Mouse (Mus musculus) MEL (cell line): ENCODE results near the gene Tmem80. TPM values are rescaled to one million over a fixed set of nuclear protein-coding genes. Genes with fewer than 3 reads are reported as not detected.

Experiments
- DNase-seq: peaks from one replicate; pipeline ENCODE4 v3.0.0; 2011; ENCODE audit warnings: low read depth, low spot score
- H3K27ac ChIP-seq: 2 replicates; pipeline ENCODE4 v1.5.1; 2012; ENCODE audit warnings: low read depth, mild to moderate bottlenecking, control low read depth, low read length, moderate library complexity; ENCODE audit not compliant: control insufficient read depth
- H3K27me3 ChIP-seq, 2 experiments: fragments of 150-350 bp in 1 of 2; sonication (generic) in 1 of 2; 2 replicates each; pipeline ENCODE4 v1.6.1; 2012; ENCODE audit warnings: low read length in 2 of 2, mild to moderate bottlenecking in 2 of 2, improper control_type of control experiment in 1 of 2, moderate library complexity in 1 of 2; ENCODE audit not compliant: insufficient read depth in 2 of 2, control insufficient read depth in 1 of 2
- H3K36me3 ChIP-seq, 2 experiments: 2 replicates each; pipeline ENCODE4 v1.6.1; 2012 to 2014; ENCODE audit warnings: low read length in 2 of 2, improper control_type of control experiment in 1 of 2, inconsistent platforms in 1 of 2, mild to moderate bottlenecking in 1 of 2; ENCODE audit not compliant: insufficient read depth in 2 of 2, control insufficient read depth in 1 of 2
- H3K4me1 ChIP-seq, 2 experiments: fragments of 150-350 bp in 1 of 2; sonication (generic) in 1 of 2; 2 replicates each; pipeline ENCODE4 v1.6.1; 2012; ENCODE audit warnings: low read length in 2 of 2, improper control_type of control experiment in 1 of 2, mild to moderate bottlenecking in 1 of 2; ENCODE audit not compliant: insufficient read depth in 2 of 2, control insufficient read depth in 1 of 2
- H3K4me3 ChIP-seq, 2 experiments: fragments of 150-350 bp in 1 of 2; sonication (generic) in 1 of 2; 2 replicates each; pipeline ENCODE4 v1.5.1; 2012; ENCODE audit warnings: low read depth in 2 of 2, low read length in 2 of 2, mild to moderate bottlenecking in 2 of 2, moderate library complexity in 2 of 2, control low read depth in 1 of 2, improper control_type of control experiment in 1 of 2; ENCODE audit not compliant: control insufficient read depth in 1 of 2, insufficient read depth in 1 of 2
- H3K79me2 ChIP-seq: 2 replicates; pipeline ENCODE4 v1.6.1; 2012; ENCODE audit warnings: mild to moderate bottlenecking, low read length, moderate library complexity; ENCODE audit not compliant: control insufficient read depth, poor library complexity, insufficient read depth
- H3K9ac ChIP-seq: 2 replicates; pipeline ENCODE4 v1.6.1; 2012; ENCODE audit warnings: low read depth, mild to moderate bottlenecking, control low read depth, low read length, moderate library complexity; ENCODE audit not compliant: control insufficient read depth, poor library complexity, severe bottlenecking
- H3K9me3 ChIP-seq: fragments of 150-350 bp; sonication (generic); replicated peaks from 2 replicates; pipeline ENCODE4 v1.6.1; 2012; ENCODE audit warnings: mild to moderate bottlenecking, low read length, improper control_type of control experiment, moderate library complexity; ENCODE audit not compliant: insufficient read depth
- BHLHE40 ChIP-seq: IDR thresholded peaks from 2 replicates; pipeline ENCODE4 v1.6.1; 2012; ENCODE audit warnings: low read depth, mild to moderate bottlenecking, inconsistent platforms, low read length, improper control_type of control experiment, borderline replicate concordance
- HCFC1 ChIP-seq: IDR thresholded peaks from 2 replicates; pipeline ENCODE4 v1.6.1; 2012; ENCODE audit warnings: low read depth, mild to moderate bottlenecking, inconsistent platforms, low read length, improper control_type of control experiment, moderate library complexity
- JUND ChIP-seq: IDR thresholded peaks from 2 replicates; pipeline ENCODE4 v1.6.1; 2011; ENCODE audit warnings: low read depth, mild to moderate bottlenecking, improper control_type of control experiment, low read length
- MAFK ChIP-seq: IDR thresholded peaks from 2 replicates; pipeline ENCODE4 v1.6.1; 2011; ENCODE audit warnings: low read depth, mild to moderate bottlenecking, low read length, improper control_type of control experiment, borderline replicate concordance
- MAX ChIP-seq: IDR thresholded peaks from 2 replicates; pipeline ENCODE4 v1.6.1; 2011; ENCODE audit warnings: low read length, improper control_type of control experiment
- MEF2A ChIP-seq: IDR thresholded peaks from 2 replicates; pipeline ENCODE4 v1.6.1; 2014; ENCODE audit warnings: low read depth, mild to moderate bottlenecking, inconsistent platforms, low read length, improper control_type of control experiment; ENCODE audit not compliant: poor library complexity, insufficient replicate concordance, severe bottlenecking; ENCODE audit errors: extremely low read depth
- MXI1 ChIP-seq: IDR thresholded peaks from 2 replicates; pipeline ENCODE4 v1.6.1; 2011; ENCODE audit warnings: mild to moderate bottlenecking, low read depth, low read length, improper control_type of control experiment
- MYC ChIP-seq: IDR thresholded peaks from 2 replicates; pipeline ENCODE4 v1.6.1; 2011; ENCODE audit warnings: low read depth, mild to moderate bottlenecking, low read length, improper control_type of control experiment, moderate library complexity
- POLR2AphosphoS2 ChIP-seq: IDR thresholded peaks from 2 replicates; pipeline ENCODE4 v1.6.1; 2011; ENCODE audit warnings: low read length, improper control_type of control experiment
- RCOR1 ChIP-seq: IDR thresholded peaks from 2 replicates; pipeline ENCODE4 v1.6.1; 2012; ENCODE audit warnings: low read depth, mild to moderate bottlenecking, inconsistent platforms, low read length, improper control_type of control experiment
- SIN3A ChIP-seq: IDR thresholded peaks from 2 replicates; pipeline ENCODE4 v1.6.1; 2012; ENCODE audit warnings: low read length, improper control_type of control experiment, inconsistent platforms
- UBTF ChIP-seq: IDR thresholded peaks from 2 replicates; pipeline ENCODE4 v1.6.1; 2012; ENCODE audit warnings: low read depth, mild to moderate bottlenecking, inconsistent platforms, low read length, improper control_type of control experiment, moderate library complexity, borderline replicate concordance; ENCODE audit not compliant: insufficient read depth
- USF1 ChIP-seq: IDR thresholded peaks from 2 replicates; pipeline ENCODE4 v1.6.1; 2014; ENCODE audit warnings: low read depth, mild to moderate bottlenecking, inconsistent platforms, low read length, improper control_type of control experiment, moderate library complexity
- ZNF384 ChIP-seq: IDR thresholded peaks from 2 replicates; pipeline ENCODE4 v1.6.1; 2012; ENCODE audit warnings: low read depth, mild to moderate bottlenecking, inconsistent platforms, low read length, improper control_type of control experiment
- polyA plus RNA-seq, 2 experiments: library from polyadenylated mRNA; stranded (reverse) in 1 of 2; unstranded in 1 of 2; fragments of >175 nt in 1 of 2; fragments of >200 nt in 1 of 2; gene quantifications; 2 replicates each; pipeline versions ENCODE4 v1.2.1 to v1.2.4; 2012; ENCODE audit warnings: low replicate concordance in 2 of 2, low read depth in 1 of 2; ENCODE audit not compliant: insufficient read length in 2 of 2, insufficient read depth in 1 of 2, missing spikeins in 1 of 2
- total RNA-seq: library from RNA; depleted of rRNA; stranded (reverse); fragments of 300-350 nt; gene quantifications from 2 replicates; pipeline ENCODE4 v1.2.3, GENCODE M21; 2012

The Tmem80 gene
- total and polyA plus RNA-seq, 3 experiments, result 12.3 to 27.7 TPM; not detected in 1

DNA sequence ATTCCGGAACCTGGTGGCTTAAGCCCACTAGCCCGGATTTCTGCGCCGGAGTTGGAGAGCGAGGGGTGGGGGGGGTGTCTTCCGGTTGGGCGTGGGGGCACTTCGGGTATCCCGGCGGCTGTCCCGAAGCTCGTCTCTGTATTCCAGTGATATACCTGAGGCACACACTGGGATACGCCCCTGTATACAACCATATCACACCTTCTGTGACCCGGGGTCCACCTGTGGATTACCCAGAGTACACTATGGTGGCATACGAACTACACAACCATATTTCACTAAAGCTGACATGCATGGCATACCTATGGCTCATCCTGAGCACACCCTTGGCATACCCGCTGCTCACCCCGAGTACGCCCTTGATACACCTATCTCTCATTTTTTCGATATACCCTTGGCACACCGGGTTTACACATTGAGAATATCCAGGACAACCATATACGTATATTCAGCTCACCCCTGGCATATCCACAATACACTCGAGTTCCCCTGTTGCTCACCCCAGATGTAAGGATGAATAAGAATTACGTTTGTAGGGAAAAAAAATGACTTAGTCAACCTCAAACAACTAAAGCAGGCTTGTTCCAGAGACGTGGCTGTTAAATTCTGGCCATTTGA is 943 bp downstream of the Tmem80 start:
- peak overlapping the region; percentile 92 for H3K9ac ChIP-seq

DNA sequence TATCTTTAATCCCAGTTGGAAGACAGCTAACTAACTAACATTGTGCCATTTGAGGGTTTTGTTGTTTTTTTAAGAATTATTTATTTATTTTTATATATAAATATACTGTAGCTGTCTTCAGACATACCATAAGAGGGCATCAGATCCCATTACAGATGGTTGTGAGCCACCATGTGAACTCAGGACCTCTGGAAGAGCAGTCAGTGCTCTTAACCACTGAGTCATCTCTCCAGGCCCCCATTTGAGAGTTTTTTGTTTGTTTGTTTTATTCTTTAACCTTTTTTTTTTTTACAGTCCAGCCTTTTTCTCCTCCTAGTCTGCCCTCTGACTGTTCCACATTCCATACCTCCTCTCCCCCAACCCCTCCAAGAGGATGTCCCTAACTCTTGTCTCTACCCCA is 3.2 kb downstream of the Tmem80 start:
- TF ChIP-seq MEF2A (no peak), UBTF (no peak)
- Histone ChIP-seq H3K27ac (no peak overlapping the region), H3K4me1 (peaks cover 4 to 19% of the 10 kb centered on the region in 2 experiments; a peak in 3 of 4 replicates), H3K9me3 (no peaks in the 10 kb centered on the region), H3K9ac (no peak overlapping the region), H3K4me3 (no peak overlapping the region), H3K36me3 (peaks cover 0 to 10% of the 10 kb centered on the region in 2 experiments; a peak in 2 of 4 replicates), H3K27me3 (no peaks in the 10 kb centered on the region), H3K79me2 (peaks cover 14% of the 10 kb centered on the region)
- no peak for DNase-seq

More for the DNA sequence above, 943 bp downstream of the Tmem80 start:
- DNase-seq, result no peak
- H3K27ac ChIP-seq, result peak overlapping the region; percentile 73
- H3K4me1 ChIP-seq, result peaks cover 4 to 19% of the 10 kb centered on the region in 2 experiments; a peak in 3 of 4 replicates
- peaks cover 14% of the 10 kb centered on the region for H3K79me2 ChIP-seq
- H3K27me3 ChIP-seq, result no peaks in the 10 kb centered on the region
- H3K4me3 ChIP-seq, result peak overlapping the region; percentile 76 to 80
- TF ChIP-seq SIN3A (peak; percentile 9; the same call in 1 of the 2 replicates), POLR2AphosphoS2 (no peak), MXI1 (peak; percentile 23; the same call in 1 of the 2 replicates), MYC (no peak), ZNF384 (no peak), HCFC1 (no peak), MAFK (no peak), RCOR1 (no peak)
- H3K9me3 ChIP-seq, result no peaks in the 10 kb centered on the region
- peaks cover 0 to 12% of the 10 kb centered on the region in 2 experiments; a peak in 2 of 4 replicates for H3K36me3 ChIP-seq

DNA sequence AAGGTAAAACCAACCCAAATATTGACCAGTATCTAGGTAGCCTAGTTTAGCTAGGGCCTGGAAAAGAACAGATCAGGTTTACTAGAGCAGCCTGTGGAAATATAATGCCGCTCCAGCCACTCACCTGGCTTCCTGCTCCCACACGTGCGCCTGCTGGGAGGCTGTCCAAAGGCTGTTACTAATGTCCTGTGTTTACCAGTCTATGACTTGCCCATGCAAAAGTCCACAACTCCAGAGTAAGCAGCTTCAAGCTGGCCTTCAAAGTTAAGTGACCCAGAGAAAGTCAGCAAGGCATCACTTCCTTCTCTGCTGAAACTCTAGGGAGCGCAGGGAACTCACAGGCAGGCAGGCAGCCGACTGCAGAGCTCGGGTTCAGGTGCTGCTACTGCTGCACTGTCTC is 4.5 kb downstream of the Tmem80 start:
- no peaks in the 10 kb centered on the region for H3K27me3 ChIP-seq
- TF ChIP-seq BHLHE40 (no peak), HCFC1 (no peak), MAX (no peak), POLR2AphosphoS2 (no peak), USF1 (no peak), JUND (no peak)
- H3K4me1 ChIP-seq, result peaks cover 2 to 8% of the 10 kb centered on the region in 2 experiments; a peak in 3 of 4 replicates
- H3K9me3 ChIP-seq, result no peaks in the 10 kb centered on the region
- peaks cover 5% of the 10 kb centered on the region for H3K79me2 ChIP-seq
- H3K9ac ChIP-seq, result no peak overlapping the region
- H3K36me3 ChIP-seq, result peaks cover 0 to 6% of the 10 kb centered on the region in 2 experiments; a peak in 1 of 4 replicates
- H3K4me3 ChIP-seq, result no peak overlapping the region
- no peak overlapping the region for H3K27ac ChIP-seq
- DNase-seq, result no peak
